Mouse (Mus musculus) embryonic fibroblast, embryonic 13.5 days (primary cell): ENCODE measurements around the gene Polm. TPM values are rescaled to one million over a fixed set of nuclear protein-coding genes. Genes with fewer than 3 reads are reported as not detected.

ENCODE experiments used
- H3K27ac ChIP-seq: 2 replicates; pipeline ENCODE4 v1.5.1; 2012; ENCODE audit warnings: low read length, control low read depth, inconsistent platforms; ENCODE audit not compliant: insufficient read depth
- H3K4me1 ChIP-seq: 2 replicates; pipeline ENCODE4 v1.6.1; 2011; ENCODE audit warnings: low read length; ENCODE audit not compliant: control insufficient read depth, insufficient read depth
- H3K4me3 ChIP-seq: 2 replicates; pipeline ENCODE4 v1.5.1; 2011; ENCODE audit warnings: mild to moderate bottlenecking, control low read depth, low read length; ENCODE audit not compliant: insufficient read depth
- CTCF ChIP-seq: IDR thresholded peaks from 2 replicates; pipeline ENCODE4 v1.5.1; 2011; ENCODE audit warnings: mild to moderate bottlenecking, control low read depth, low read length, moderate library complexity, borderline replicate concordance; ENCODE audit not compliant: insufficient read depth
- POLR2A ChIP-seq: IDR thresholded peaks from 2 replicates; pipeline ENCODE4 v1.6.1; 2011; ENCODE audit warnings: low read depth, mild to moderate bottlenecking, control low read depth, low read length, moderate library complexity
- polyA plus RNA-seq: library from polyadenylated mRNA; stranded (reverse); fragments of >200 nt; gene quantifications from 2 replicates; pipeline ENCODE4 v1.2.4, GENCODE M21; 2011; ENCODE audit warnings: low read depth; ENCODE audit not compliant: missing spikeins, insufficient read length

Polm gene
- polyA plus RNA-seq, 1 experiment = 9.9 TPM

DNA sequence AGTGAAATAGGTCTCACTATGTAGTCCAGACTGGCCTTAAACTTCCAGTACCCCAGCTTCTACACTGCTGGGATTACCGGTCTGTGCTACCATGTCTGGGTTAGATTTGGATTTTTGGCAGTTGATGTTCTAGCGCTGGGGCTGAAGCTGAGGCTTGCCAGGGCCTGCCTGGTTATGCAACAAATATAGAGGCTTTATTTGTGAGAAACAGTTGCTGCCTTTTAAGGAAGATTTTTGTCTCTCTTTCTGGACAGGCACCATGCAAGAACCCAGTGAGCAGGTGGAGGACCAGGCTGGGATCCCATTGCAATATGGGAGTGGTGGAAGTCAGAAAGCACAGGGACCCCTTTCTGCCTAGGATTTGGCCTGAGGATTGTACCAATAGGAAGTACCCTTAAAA, 3.9 kb upstream of the Polm start:
- H3K4me3 ChIP-seq = no peak overlapping the region
- H3K27ac ChIP-seq = no peak overlapping the region
- no peak for TF ChIP-seq CTCF
- no peak for TF ChIP-seq POLR2A
- H3K4me1 ChIP-seq = no peaks in the 10 kb centered on the region

- Histone ChIP-seq H3K4me1 (0 out of 2 replicates have a peak, but pooled peaks cover 2% of the 10 kb centered on the region), H3K4me3 (no peak overlapping the region), H3K27ac (no peak overlapping the region)
- no peak for TF ChIP-seq CTCF
- TF ChIP-seq POLR2A = no peak
Observed at GRCm38 (mm10) chr11:5840346-5840745, 2.5 kb upstream of the Polm start.

DNA sequence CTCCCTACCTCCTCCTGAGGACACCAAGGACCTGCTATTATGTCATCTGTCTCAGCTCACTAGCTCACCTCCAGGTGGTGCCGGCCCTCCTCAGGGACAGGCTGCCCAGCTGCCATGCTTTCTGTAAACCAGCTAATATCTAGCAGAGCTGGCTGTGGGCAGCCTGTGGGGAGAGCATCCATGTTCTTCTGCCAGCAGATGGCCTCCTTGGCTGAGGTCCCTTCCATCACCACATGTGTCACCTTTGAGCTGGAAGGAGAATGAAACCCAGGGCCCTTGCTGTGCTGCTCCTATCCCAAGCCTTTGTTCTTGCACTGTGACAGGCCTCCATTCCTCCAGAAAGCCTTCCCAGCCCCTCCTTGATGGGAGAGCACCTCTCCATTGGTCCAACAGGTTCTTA, 1.7 kb downstream of the Polm start:
- Histone ChIP-seq H3K4me1 (peaks cover 7% of the 10 kb centered on the region; the same call in 1 of the 2 replicates), H3K27ac (no peak overlapping the region), H3K4me3 (no peak overlapping the region)
- TF ChIP-seq POLR2A = no peak
- TF ChIP-seq CTCF = peak; percentile 13; the same call in 1 of the 2 replicates

GRCm38 (mm10) chr11:5835057-5835456, 2.8 kb downstream of the Polm start:
- Histone ChIP-seq H3K4me1 (peaks cover 7% of the 10 kb centered on the region; the same call in 1 of the 2 replicates), H3K4me3 (no peak overlapping the region), H3K27ac (peak overlapping the region; percentile 59)
- no peak for TF ChIP-seq POLR2A
- no peak for TF ChIP-seq CTCF

DNA sequence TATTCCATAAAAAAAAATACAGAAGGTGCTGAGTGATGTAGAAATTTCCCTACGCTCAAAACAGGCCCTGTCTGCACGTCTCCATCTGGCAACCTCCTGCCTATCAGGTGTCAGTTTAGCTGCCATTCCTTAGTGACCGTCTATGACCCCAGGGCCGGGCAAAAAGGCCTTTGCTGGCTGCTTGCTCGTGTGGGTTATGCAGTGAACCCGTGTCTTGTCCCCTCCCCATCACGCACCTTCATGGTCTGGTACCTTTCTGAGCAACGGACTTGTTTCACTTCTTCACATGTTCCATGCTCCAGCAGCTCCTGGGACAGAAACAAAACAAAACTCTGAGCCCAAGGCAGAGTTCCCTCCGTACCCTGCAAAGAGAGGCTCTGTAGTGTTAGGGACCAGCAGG, 3.3 kb downstream of the Polm start:
- Histone ChIP-seq H3K4me1 (peaks cover 7% of the 10 kb centered on the region; the same call in 1 of the 2 replicates), H3K4me3 (no peak overlapping the region), H3K27ac (peak overlapping the region; percentile 59)
- TF ChIP-seq CTCF = no peak
- TF ChIP-seq POLR2A = no peak

- H3K27ac ChIP-seq = no peak overlapping the region
- TF ChIP-seq CTCF (no peak), POLR2A (no peak)
- no peaks in the 10 kb centered on the region for H3K4me1 ChIP-seq
- H3K4me3 ChIP-seq = no peak overlapping the region
Observed at GRCm38 (mm10) chr11:5829327-5829726, 8.5 kb downstream of the Polm start.

GRCm38 (mm10) chr11:5828509-5829191, 9.2 kb downstream of the Polm start:
- H3K4me3 ChIP-seq = no peak overlapping the region
- H3K27ac ChIP-seq = no peak overlapping the region
- no peaks in the 10 kb centered on the region for H3K4me1 ChIP-seq
- no peak for TF ChIP-seq CTCF
- TF ChIP-seq POLR2A = no peak

DNA sequence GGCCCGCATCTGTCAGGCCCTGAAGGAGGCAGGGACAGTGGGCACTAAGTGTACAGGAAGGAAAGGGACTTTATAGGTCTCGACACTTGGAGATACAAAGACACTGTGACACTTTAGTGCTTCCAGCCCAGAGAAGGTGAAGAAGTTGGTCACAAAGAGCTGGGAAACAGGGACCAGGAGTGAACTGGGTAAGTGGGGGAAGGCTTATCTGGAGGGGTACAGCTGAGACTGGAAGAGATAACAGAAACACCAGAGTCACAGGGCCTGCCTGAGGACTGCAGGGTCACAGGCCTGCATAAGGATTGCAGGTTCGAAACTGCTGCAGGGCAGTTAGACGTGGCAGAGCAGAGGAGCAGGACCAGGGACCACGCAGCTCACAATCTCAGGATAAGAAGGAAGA, 9.9 kb downstream of the Polm start:
- TF ChIP-seq POLR2A = no peak
- no peak for TF ChIP-seq CTCF
- Histone ChIP-seq H3K4me3 (no peak overlapping the region), H3K27ac (no peak overlapping the region), H3K4me1 (no peaks in the 10 kb centered on the region)

DNA sequence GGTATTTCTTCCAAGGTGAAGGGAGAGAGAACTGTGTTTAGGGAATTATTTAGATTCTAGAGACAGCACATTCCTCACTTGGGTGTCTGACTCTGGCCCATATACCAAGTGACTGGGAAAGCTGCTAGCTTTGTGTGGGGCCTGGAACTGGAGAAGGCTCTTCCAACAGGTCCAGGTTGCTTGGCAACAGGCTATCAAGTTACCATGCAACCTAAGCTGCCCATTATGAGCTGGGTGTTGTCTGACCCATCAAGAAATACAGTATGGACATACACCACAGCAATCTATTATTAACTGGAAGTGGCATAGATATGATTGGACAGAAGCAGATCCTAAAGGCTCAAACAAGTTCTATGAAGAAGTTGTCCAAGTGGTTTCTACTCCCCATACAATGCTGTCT, 12.4 kb downstream of the Polm start:
- TF ChIP-seq CTCF (no peak), POLR2A (no peak)
- H3K4me1 ChIP-seq = no peaks in the 10 kb centered on the region
- no peak overlapping the region for H3K4me3 ChIP-seq

GRCm38 (mm10) chr11:5819223-5819622, 18.6 kb downstream of the Polm start:
- no peak overlapping the region for H3K4me3 ChIP-seq
- H3K27ac ChIP-seq = no peak overlapping the region
- no peak for TF ChIP-seq CTCF
- TF ChIP-seq POLR2A = no peak
- no peaks in the 10 kb centered on the region for H3K4me1 ChIP-seq

More for the DNA sequence above, 12.4 kb downstream of the Polm start:
- H3K27ac ChIP-seq = no peak overlapping the region
